Mouse (Mus musculus): ENCODE measurements around the gene Mtmr11.
"Not testable (repeated sequence)": the region's sequence is repeated elsewhere in the genome, so short reads cannot be mapped to it uniquely, and the experiment has no call there.

Gene Mtmr11

GRCm38 (mm10) chr3:96172197-96173178 is 10.7 kb downstream of the Mtmr11 start, which contains the start of gene Sf3b4:
Sf3b4 (plus strand) TSS chr3:96172332.
- peak; percentile 93 for DNase-seq

DNA sequence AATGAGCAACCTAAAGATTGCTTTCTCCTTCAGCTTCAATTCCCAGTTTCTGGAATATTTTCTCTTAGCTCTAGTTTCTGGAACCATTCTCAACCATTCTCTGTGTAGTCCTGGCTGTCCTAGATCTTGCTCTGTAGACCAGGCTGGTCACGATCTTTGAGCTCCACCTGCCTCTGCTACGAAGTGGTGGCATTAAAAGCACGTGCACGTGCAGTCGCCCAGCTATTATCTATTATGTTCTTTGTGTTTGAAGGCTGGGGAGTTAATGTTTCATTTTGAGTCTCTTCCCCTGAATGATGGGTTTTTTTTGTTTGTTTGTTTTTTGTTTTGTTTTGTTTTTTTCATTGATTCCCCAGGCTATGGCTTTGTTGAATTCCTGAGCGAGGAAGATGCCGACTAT is 11.4 kb downstream of the Mtmr11 start:
- DNase-seq: no peak

DNA sequence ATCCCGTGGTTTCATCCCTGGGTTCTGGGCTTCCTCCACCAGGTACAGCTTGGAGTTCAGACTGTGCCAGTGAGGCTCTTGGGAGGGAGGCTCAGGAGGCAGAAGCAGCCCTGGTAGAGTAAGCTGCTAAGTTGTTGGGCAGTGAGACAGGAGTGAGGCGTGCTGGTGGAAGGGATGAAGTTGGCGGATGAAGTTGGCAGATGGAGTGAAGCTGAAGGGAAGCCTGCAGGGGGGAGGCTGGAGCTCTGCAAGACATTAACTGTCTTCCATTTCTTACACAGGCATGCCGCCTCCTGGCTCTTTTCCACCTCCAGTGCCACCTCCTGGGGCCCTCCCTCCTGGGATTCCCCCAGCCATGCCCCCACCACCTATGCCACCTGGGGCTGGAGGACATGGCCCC is 12.2 kb downstream of the Mtmr11 start:
- DNase-seq: not testable (repeated sequence)

DNA sequence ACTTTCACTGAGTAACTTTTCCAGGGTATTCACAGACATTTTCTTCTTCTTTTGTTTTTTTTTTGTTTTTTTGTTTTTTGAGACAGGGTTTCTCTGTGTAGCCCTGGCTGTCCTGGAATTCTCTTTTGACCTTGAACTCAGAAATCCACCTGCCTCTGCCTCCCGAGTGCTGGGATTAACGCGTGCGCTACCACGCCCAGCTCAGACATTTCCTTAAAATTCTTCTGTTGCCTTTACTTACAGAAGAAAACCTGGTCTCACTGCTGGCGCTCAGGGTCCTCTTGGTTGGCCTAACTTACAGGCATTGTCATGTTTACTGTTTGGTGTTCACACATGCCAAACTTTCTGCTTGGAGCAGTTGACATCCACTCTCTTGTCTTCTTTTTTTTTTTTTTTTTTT is 13.4 kb downstream of the Mtmr11 start:
- no peak for DNase-seq

DNA sequence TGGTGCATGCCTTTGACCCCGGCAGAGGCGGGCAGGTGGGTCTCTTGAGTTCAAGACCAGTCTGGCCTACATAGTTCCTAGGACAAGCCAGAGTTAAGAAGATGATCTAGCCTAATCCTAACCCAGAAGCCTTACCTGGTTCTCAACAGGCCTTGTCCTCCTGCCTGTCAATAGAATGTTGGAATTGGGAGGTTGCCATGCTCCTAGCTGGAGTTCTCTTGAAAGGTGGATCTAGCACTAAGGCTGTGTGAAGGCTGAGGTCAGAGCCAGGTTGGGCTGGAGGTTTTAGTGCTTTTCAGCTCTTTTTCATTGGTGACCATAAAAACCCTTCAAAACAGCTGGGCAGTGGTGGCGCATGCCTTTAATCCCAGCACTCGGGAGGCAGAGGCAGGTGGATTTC is 16.6 kb downstream of the Mtmr11 start:
- no peak for DNase-seq

DNA sequence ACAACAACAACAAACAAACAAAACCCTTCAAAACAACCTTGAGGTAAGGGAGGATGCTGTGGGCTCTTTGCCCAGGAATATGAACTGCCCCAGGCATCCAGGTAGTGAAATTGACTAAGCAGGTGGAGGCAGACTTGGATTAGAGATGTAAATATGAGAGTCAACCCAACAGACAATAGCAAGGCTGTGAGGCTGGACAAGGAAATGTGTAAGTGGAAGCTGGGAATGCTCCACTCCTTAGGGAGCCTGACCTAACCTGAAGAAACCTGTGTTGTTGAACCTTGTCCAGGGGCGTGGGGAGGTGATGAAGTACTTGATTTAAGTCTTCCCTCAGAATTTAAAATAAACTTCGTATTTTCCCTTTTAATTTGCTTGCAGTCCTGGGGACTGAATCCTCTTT is 17.1 kb downstream of the Mtmr11 start:
- DNase-seq: no peak

DNA sequence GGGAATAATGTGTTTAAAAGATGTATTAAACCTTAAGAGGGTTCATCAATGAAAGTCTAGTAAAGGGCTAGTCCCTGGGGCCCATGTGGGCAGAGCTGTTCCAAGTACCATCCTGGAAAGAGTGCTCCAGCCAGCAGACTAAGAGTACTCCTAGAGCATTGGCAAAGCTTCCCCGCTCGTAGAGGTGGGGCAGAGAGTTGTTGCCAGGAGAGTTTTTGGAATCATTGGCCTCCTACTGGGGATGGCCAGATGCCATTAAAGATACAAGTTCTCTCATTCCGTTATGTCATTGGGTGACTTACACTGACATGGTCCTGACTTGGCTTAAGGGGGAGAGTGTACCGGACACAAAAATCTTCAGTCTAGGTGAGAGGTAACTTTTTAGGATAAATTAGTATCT is 17.7 kb downstream of the Mtmr11 start:
- DNase-seq: no peak

DNA sequence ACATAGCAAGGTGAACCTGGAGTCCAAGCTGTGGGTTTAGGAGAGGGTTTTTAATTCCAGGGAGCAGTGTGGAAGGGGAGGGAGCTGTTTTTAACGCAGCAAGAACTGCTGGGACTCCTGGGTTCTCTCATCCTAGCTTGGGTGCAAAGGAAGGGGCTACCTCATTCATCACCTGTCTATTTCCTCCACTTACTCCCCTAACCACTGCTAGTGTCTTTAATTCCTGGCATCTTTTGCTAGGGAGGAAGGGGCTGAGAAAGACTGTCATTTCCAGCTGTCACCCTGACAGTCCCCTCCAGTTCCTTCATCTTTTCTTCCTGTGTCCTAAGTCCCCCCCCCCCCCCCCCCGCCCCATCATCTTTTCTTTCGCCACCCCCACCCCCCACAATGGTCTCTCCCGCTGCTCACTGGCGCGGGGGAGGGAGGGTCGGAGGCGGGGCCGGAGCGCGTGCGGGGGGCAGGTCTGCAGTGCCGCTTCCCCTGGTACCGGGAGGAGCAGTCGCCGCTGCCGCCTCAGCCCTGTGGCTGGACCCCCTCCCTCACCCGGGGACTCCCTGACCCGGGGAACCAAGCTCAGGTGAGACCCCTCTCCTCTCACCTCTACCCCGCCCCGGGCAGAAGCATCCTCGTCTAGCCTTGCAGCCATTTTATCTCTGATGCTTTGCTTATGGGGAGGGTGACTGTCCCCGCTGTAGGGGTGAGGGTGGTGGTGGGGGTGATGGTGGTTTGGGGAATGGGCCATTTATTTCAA is 19.1 kb downstream of the Mtmr11 start, which contains the start of gene Sv2a:
Gene Sv2a, plus strand, starts transcription at position 425 of the 751 bp plus-strand sequence.
- DNase-seq: peak; percentile 79

DNA sequence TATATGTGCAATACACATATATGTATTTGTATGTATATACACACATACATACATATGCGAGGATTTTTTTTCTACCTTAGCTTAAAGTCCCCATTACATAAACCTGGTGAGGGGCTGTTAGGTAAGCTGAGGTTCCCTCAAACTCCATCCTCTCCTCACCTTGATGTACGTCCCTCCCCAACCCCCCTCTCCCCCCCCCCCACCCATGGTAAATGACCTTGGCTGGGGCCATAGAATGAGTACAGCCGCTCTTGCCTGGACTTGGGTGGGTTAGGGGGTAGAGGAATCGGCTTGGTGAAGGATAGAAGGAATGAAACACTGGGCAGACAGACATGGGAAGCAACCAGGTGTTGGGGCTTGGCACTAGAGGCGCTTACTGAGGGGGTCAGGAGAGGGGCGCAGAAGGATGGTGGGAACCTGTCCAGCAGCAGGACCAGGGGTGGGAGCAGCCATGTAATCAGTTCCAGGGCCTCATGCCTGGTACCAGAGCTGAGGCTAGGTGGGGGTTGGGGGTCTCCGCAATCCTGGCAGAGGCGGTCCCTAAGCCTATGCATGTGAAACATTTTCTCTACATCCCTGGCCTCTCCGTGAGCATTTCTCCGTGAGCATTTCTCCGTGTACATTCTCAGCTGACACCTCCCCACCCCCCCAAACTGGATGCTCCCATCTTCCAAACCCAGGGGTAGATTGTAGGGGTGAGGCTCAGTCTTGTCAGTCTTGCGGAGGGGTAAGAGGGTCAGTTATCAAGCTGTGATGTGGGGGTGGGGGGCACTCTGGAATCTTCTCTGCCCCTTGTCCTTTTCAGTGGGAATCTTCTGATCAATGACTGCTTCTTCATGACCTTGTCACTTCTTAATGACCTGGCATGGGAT is 19.9 kb downstream of the Mtmr11 start:
- no peak for DNase-seq

DNA sequence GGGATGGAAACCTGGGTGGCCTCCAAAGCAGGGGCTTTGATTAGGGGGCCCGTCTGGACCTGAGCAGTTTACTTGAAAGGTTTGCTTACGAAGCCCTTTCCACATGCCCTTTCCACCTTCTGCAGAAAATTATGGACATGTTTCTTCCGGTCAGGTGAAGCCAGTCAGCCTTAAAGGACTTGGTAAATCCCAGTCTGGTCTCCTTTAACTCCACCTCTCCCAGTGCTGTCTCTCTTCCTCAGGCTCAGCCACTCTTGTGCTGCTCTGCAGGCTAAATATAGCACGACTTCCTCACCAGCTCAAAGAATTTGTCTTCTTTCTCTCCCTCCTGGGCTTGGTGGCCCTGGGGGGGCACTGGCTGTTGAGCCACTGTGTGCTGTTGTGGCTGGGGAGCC is 20.6 kb downstream of the Mtmr11 start:
- no peak for DNase-seq

- peak; percentile 22 for DNase-seq
Observed at GRCm38 (mm10) chr3:96192977-96193376, 31.2 kb downstream of the Mtmr11 start.

DNA sequence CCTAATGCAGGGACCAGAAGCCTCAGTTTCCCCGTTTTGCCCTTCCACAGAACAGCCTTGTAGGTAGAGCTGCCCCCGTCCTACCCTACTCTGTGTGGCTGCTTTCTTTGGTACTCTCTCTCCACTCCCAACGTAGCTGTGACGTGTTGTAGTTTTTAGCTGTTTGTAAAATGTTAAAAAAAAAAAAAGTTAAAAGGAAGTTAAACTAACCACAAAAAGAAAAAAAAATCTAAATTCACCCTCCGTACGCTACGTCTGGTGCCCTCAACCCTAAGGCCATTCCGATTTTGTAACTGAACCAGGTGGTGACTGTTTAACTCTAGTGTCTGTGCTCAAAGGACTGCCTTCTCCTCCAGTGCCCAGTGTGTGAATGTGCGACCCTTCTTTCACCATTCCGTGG is 33.2 kb downstream of the Mtmr11 start:
- DNase-seq: no peak

- DNase-seq: no peak
Observed at GRCm38 (mm10) chr3:96195616-96196313, 34.0 kb downstream of the Mtmr11 start.

- DNase-seq: no peak
Observed at GRCm38 (mm10) chr3:96196437-96197128, 34.8 kb downstream of the Mtmr11 start.

DNA sequence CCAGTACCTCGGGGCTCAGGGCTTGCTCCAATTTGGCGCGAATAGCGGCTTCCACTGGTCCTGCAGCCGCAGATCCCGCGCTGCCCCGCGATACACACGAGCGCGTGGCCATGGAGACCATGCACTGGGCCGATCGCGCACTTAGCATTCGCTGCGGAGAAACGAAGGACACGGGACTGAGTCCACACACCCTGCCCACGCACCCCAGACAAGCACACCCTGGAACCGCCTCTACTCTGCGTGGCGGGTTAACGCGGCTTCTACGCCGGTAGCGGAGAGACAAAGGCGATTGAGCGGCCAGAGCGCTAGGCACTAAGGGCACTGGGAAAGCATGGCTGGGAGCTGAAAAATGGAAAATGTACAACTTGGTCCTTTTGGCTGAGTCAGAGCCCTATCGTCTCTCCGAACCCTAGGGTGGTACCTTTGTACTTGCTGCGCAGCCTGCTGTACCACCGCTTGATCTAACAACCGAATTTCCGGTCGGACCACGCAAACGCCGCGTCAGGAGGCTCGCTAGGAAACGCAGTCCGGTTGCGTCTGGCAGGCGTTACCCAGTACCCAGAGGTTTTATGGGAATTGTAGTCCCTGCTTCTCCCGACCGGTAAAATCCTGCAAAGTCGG is 35.4 kb downstream of the Mtmr11 start:
- DNase-seq: peak; percentile 93

DNA sequence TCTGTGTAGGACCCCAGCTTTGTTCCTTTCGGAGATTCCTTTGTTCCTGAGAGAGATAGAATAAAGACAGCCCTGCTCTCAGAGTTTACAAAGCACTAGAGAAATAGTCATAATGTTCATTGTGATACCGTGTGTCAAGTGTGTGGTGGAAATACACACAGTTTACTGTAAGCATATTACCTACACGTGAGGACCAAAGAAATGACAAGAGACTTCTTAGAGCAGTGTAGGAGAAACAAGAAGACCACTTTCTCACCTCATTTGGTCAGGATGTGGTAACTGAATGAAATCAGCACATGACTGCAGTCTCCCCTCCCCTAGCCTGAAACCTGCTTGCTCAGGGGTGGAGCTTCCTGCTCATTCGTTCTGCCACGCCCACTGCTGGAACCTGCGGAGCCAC is 36.4 kb downstream of the Mtmr11 start:
- DNase-seq: no peak

DNA sequence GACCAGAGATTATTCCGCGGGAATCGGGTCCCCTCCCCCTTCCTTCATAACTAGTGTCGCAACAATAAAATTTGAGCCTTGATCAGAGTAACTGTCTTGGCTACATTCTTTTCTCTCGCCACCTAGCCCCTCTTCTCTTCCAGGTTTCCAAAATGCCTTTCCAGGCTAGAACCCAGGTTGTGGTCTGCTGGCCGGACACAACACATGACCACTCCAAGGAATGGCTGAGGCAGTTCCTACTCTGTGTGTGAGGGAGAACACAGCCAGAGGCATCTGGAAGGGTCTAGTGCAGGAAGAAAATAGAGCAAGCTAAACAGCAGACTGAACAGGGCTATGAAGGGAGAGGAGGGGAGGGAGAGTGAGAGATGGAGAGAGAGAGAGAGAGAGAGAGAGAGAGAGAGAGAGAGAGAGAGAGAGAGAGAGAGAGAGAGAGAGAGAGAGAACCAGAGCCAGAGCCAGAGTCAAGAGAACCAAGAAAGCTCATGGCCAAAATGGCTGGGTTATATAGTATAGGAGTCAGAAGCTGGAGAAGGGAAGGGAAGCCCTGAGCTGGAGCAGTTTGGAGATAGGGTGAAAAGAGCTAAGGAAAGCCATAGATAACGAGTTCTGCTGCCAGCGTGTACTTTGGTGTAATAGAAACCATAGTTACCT is 36.9 kb downstream of the Mtmr11 start:
- DNase-seq: not testable (repeated sequence)

- DNase-seq: no peak
Observed at GRCm38 (mm10) chr3:96199731-96200130, 37.9 kb downstream of the Mtmr11 start.

DNA sequence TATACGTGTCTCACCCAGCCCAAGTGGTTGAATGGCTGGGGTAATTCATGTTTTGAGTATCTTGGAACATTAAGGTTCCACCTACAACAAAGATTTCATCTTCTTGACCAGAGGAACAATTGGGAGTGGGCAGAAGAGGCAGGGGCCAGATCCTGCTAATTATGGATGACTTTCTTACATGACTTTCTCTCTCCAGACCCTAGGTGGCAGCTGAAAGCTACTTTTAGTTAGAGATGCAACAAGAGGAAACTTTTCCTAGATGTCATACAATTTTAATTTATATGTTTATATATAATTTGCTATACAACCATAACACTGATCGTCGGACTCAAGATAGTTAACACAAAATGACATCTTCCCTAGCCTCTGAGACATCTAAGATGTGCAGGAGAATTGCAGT is 46.0 kb downstream of the Mtmr11 start:
- DNase-seq: no peak

DNA sequence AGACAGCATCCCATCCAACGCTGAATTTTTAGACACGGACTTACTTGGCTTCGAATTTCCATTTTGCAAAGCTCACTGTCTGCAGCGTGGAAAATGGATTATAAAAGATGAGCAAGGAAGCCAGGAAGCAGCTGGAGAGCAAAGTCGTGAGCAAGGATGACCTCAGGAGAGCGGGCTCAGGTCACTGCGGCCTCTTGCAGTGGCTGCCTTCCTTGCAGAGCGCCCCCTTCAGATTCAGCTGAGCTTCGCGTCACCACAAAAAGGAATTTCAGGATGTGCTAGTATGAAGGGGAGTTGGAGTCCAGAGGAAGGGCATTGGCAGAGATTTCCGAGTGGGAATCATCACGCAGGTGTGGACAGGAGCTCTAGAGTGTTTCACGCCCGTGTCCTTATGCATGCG is 47.4 kb downstream of the Mtmr11 start:
- peak; percentile 54 for DNase-seq
